Mouse (Mus musculus): ENCODE results near the gene Pold4. TPM values are rescaled to one million over a fixed set of nuclear protein-coding genes. Genes with fewer than 3 reads are reported as not detected.

Pold4 gene
- total and polyA plus RNA-seq, 3 experiments = 36.8 to 76.4 (median 53.4) TPM

DNA sequence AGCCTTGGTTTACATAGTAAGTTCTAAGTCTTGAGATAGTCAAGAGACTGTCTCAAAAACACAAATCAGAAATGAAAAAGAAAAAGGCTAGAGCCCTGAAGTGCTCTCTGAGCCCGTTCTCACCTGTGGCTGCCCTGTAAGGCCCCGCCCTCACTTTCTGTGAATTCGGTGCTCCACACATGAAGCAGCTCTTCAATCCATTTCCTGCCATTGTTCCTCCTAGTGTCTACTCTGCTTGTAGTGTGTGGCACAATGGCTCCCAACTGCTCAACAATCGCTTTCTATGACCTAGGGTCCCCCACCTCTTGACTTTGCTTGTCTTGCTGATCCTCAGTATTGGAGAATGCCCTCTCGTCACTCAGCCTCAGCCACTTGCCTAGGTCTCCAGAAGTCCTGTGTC lies 4.3 kb upstream of the Pold4 start:
- Histone ChIP-seq H3K36me3 (replicated peaks in 1 of 2; ENCODE audit: control insufficient read depth in 1 of 2, insufficient read depth in 1 of 2, low read length in 1 of 2) (no peaks in the 10 kb centered on the region), H3K4me2 (ENCODE audit: insufficient read depth, low read depth, poor library complexity, severe bottlenecking) (no peak overlapping the region), H3K4me3 (replicated peaks in 1 of 3; ENCODE audit: low read depth in 2 of 3, low read length in 2 of 3, poor library complexity in 1 of 3) (no peak overlapping the region), H3K9me3 (replicated peaks; ENCODE audit: low read length) (no peaks in the 10 kb centered on the region), H3K27me3 (replicated peaks) (peaks cover 14% of the 10 kb centered on the region), H3K27ac (ENCODE audit: insufficient read depth, low read depth) (no peak overlapping the region), H3K4me1 (ENCODE audit: control insufficient read depth in 1 of 2, insufficient read depth in 2 of 2) (peaks cover 18 to 57% of the 10 kb centered on the region in 2 experiments), H3K9ac (ENCODE audit: insufficient read depth, low read depth) (no peak overlapping the region), H3K79me2 (replicated peaks; ENCODE audit: control insufficient read depth, extremely low read depth, insufficient read depth, poor library complexity, severe bottlenecking) (no peaks in the 10 kb centered on the region)
- no peak for DNase-seq (ENCODE audit: extremely low read depth)
- dilution Hi-C loops (cut with MboI; ENCODE audit: extremely low pct_ligation_motif_present, extremely low pct_unique_long_range_greater_than_20kb, low sequenced_read_pairs) (no loop called here), in situ Hi-C loops (cut with MboI; ENCODE audit: low pct_ligation_motif_present, low pct_unique_long_range_greater_than_20kb, low sequenced_read_pairs) (no loop called here)
- TF ChIP-seq POLR2AphosphoS2 (IDR thresholded peaks at IDR 0.05; ENCODE audit: low read depth, low read length) = no peak
- TF ChIP-seq JUND (conservative IDR thresholded peaks at IDR 0.05; ENCODE audit: low read depth, low read length) = no peak
- no peak for TF ChIP-seq RAD21 (IDR thresholded peaks at IDR 0.05; ENCODE audit: low read depth, low read length)
- no peak for TF ChIP-seq MYC (IDR thresholded peaks at IDR 0.05; ENCODE audit: low read depth, low read length)
- no peak for TF ChIP-seq CHD1 (IDR thresholded peaks at IDR 0.05; ENCODE audit: low read depth, low read length)
- TF ChIP-seq EP300 (IDR thresholded peaks at IDR 0.05; ENCODE audit: low read length) = no peak
- no peak for TF ChIP-seq BHLHE40 (IDR thresholded peaks at IDR 0.05; ENCODE audit: low read depth, low read length)
- no peak for TF ChIP-seq NRF1 (IDR thresholded peaks at IDR 0.05; ENCODE audit: low read depth, low read length)
- TF ChIP-seq ZKSCAN1 (IDR thresholded peaks at IDR 0.05; ENCODE audit: borderline replicate concordance, low read depth, low read length) = no peak
- TF ChIP-seq KAT2A (IDR thresholded peaks at IDR 0.05; ENCODE audit: insufficient replicate concordance, low read length) = no peak
- TF ChIP-seq CTCF (conservative IDR thresholded peaks at IDR 0.05 in 1 of 2, IDR thresholded peaks at IDR 0.05 in 1 of 2; ENCODE audit: low read depth in 2 of 2, low read length in 2 of 2) = no peak
- no peak for TF ChIP-seq SMC3 (IDR thresholded peaks at IDR 0.05; ENCODE audit: low read depth, low read length)
- no peak for TF ChIP-seq GABPA (IDR thresholded peaks at IDR 0.05; ENCODE audit: insufficient replicate concordance, low read depth, low read length)

DNA sequence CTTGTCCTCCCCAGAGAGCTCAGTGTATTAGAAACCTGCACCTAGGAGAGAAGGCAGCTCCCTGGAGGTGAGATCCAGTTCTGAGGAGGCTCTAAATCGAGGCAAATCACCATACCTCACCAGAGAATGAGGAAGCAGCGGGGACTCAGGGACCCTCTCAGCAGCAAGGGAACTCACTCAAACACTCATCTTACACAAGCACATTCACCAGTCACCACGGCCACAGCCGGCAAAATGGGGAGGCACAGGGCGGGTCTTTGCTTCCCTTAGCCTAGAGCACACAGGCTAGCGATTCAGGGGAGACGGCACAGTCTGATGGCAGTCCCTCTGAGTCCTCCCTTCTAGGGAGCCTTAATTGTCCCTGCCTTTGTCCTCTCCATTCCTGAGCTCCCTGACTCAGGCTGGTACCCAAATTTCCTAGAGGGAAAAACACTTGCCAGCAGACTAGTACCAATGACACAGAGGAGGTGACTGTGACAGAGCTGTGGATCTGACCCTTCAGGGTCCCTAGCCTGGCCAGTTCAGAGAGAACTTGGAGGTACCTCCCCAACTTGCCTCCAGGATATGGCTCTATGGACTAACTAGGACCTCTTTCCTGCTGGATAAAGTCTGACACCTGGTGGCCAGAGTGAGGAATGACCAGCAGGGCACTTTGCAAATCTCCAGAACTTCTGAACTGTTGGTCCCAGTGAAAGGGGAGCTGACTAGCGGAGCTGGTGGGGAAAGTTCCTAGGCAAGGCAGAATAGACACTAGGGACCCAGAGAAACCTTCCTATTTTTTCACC lies 3.6 kb upstream of the Pold4 start:
- no peak overlapping the region for H3K9ac ChIP-seq (ENCODE audit: insufficient read depth, low read depth)
- no peaks in the 10 kb centered on the region for H3K79me2 ChIP-seq (replicated peaks; ENCODE audit: control insufficient read depth, extremely low read depth, insufficient read depth, poor library complexity, severe bottlenecking)
- in situ Hi-C loops (cut with MboI; ENCODE audit: low pct_ligation_motif_present, low pct_unique_long_range_greater_than_20kb, low sequenced_read_pairs) = no loop called here
- peaks cover 23 to 60% of the 10 kb centered on the region in 2 experiments for H3K4me1 ChIP-seq (ENCODE audit: control insufficient read depth in 1 of 2, insufficient read depth in 2 of 2)
- no peak overlapping the region for H3K4me3 ChIP-seq (replicated peaks in 1 of 3; ENCODE audit: low read depth in 2 of 3, low read length in 2 of 3, poor library complexity in 1 of 3)
- peaks cover 12% of the 10 kb centered on the region for H3K27me3 ChIP-seq (replicated peaks)
- TF ChIP-seq ZC3H11A (IDR thresholded peaks at IDR 0.05; ENCODE audit: low read depth, low read length) = peak; percentile 73
- no peak for TF ChIP-seq HCFC1 (IDR thresholded peaks at IDR 0.05; ENCODE audit: low read depth, low read length)
- TF ChIP-seq TCF12 (IDR thresholded peaks at IDR 0.05; ENCODE audit: low read depth, low read length) = no peak
- TF ChIP-seq CHD2 (IDR thresholded peaks at IDR 0.05; ENCODE audit: low read length) = no peak
- no peak for TF ChIP-seq MAX (IDR thresholded peaks at IDR 0.05; ENCODE audit: low read length)
- TF ChIP-seq ZMIZ1 (IDR thresholded peaks at IDR 0.05; ENCODE audit: low read depth, low read length) = no peak
- no peak; the same call in 1 of the 2 replicates for TF ChIP-seq JUND (conservative IDR thresholded peaks at IDR 0.05; ENCODE audit: low read depth, low read length)
- TF ChIP-seq EP300 (IDR thresholded peaks at IDR 0.05; ENCODE audit: low read length) = no peak
- TF ChIP-seq ETS1 (conservative IDR thresholded peaks at IDR 0.05; ENCODE audit: low read depth, low read length) = no peak
- peak; percentile 98 for TF ChIP-seq SMC3 (IDR thresholded peaks at IDR 0.05; ENCODE audit: low read depth, low read length)
- 0 out of 2 replicates have a peak, but pooled peaks have one; percentile 24 for TF ChIP-seq NELFE (IDR thresholded peaks at IDR 0.05; ENCODE audit: low read depth, low read length)
- peak; percentile 98 for TF ChIP-seq RAD21 (IDR thresholded peaks at IDR 0.05; ENCODE audit: low read depth, low read length)
- no peak for TF ChIP-seq NRF1 (IDR thresholded peaks at IDR 0.05; ENCODE audit: low read depth, low read length)
- TF ChIP-seq PAX5 (IDR thresholded peaks at IDR 0.05; ENCODE audit: low read length) = no peak
- TF ChIP-seq USF1 (IDR thresholded peaks at IDR 0.05; ENCODE audit: low read depth, low read length) = no peak
- peak; percentile 89 to 98 for TF ChIP-seq CTCF (conservative IDR thresholded peaks at IDR 0.05 in 1 of 2, IDR thresholded peaks at IDR 0.05 in 1 of 2; ENCODE audit: low read depth in 2 of 2, low read length in 2 of 2)
- TF ChIP-seq IRF4 (IDR thresholded peaks at IDR 0.05; ENCODE audit: low read depth, low read length) = peak; percentile 28; the same call in 1 of the 2 replicates
- no peak for TF ChIP-seq POLR2AphosphoS2 (IDR thresholded peaks at IDR 0.05; ENCODE audit: low read depth, low read length)
- no peak for TF ChIP-seq RCOR1 (conservative IDR thresholded peaks at IDR 0.05; ENCODE audit: low read depth, low read length)
- H3K27ac ChIP-seq (ENCODE audit: insufficient read depth, low read depth) = no peak overlapping the region
- H3K36me3 ChIP-seq (replicated peaks in 1 of 2; ENCODE audit: control insufficient read depth in 1 of 2, insufficient read depth in 1 of 2, low read length in 1 of 2) = peaks cover 0 to 2% of the 10 kb centered on the region in 2 experiments
- H3K9me3 ChIP-seq (replicated peaks; ENCODE audit: low read length) = no peaks in the 10 kb centered on the region
- no peak overlapping the region for H3K4me2 ChIP-seq (ENCODE audit: insufficient read depth, low read depth, poor library complexity, severe bottlenecking)
- dilution Hi-C loops (cut with MboI; ENCODE audit: extremely low pct_ligation_motif_present, extremely low pct_unique_long_range_greater_than_20kb, low sequenced_read_pairs) = no loop called here
- peak; percentile 83 for DNase-seq (ENCODE audit: extremely low read depth)

All from CH12.LX (cell line).